Mouse (Mus musculus): ENCODE data around the gene Nkpd1.

DNA sequence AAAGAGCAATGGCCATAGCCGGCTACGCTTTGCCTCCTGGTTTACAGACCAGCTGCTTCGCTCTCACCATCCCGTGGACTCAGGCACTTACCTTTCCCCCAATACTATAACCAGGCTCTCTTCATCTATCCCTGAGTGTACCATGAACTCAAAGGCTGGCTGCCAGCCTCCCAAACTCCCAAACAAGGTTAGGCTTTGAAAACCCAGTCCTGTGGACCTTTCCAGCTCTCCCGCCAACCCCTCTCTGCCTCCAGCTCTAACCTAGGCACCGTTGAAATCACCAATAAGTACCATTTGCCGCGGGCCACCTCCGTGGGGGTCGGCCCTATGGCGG, 43.8 kb downstream of the Nkpd1 start:
- TF ChIP-seq CTCF (IDR thresholded peaks at IDR 0.05; ENCODE audit: borderline replicate concordance, control insufficient read depth, extremely low read depth, insufficient read depth, low read length, poor library complexity) = no peak
- no peak for TF ChIP-seq POLR2A (IDR thresholded peaks at IDR 0.05; ENCODE audit: control insufficient read depth, extremely low read depth, insufficient read depth, low read length, poor library complexity)
